Mouse (Mus musculus): ENCODE measurements around the gene Gm10424. TPM values are rescaled to one million over a fixed set of nuclear protein-coding genes. Genes with fewer than 3 reads are reported as not detected.

The Gm10424 gene
- polyA plus RNA-seq (2017; shearing (Covaris generic)): not detected

DNA sequence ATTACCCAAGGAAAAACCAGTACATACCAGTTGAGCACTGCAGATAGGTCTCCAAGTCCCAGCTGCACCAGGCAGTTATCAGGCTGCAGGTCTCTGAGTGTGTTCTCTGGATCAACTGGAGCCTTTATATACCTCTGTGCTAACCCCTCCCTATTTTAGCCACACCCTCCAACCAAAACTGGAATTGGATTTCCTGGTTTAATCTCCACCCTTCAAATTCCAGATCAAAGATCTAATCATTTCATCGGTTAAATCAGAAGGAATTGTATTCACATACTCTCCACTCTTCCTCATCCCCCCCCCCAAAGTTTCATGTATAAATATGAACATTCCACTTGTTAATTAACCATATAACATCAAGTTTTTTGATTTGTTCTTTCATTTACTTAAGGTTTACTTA is at the start of gene Gm10424:
TSS of gene Gm10424 (minus strand) at position 101 of the 400 bp plus-strand sequence.

DNA sequence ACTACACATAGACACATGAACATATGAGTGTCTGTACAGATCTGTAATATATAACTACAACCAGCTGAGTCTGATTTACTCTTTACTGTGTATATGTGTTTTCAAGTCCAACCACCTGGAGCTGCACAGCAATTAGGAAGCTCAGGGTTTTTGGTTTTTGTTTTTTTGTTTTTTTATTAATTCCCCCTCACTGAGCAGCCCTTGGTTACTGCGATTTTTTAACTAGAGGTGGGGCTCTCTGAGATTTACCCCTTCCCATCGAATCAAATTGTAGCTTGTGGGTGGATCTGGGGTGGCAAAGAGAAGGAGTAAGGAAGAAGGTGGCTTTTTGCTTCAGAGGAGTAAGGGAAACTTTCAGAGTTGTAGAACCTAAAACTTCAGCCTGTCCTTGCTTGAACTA is 33.0 kb upstream of the Gm10424 start, which contains the start of gene Gm3259:
TSS of gene Gm3259 (plus strand) at position 301 of the 400 bp plus-strand sequence.

Other genes with a start within 250 kb of the Gm10424 start
- not detected for gene Gm7942, start 165.8 kb downstream of the Gm10424 start, polyA plus RNA-seq (2017; shearing (Covaris generic))
- gene Gm16513, start 90.1 kb downstream of the Gm10424 start, polyA plus RNA-seq (2017; shearing (Covaris generic)): 2.2 TPM
- not detected for gene Gm3259, start 33.1 kb upstream of the Gm10424 start, polyA plus RNA-seq (2017; shearing (Covaris generic))
- not detected for gene D5Ertd577e, start 184.0 kb upstream of the Gm10424 start, polyA plus RNA-seq (2017; shearing (Covaris generic))
- not detected for gene Gm3286, start 238.0 kb upstream of the Gm10424 start, polyA plus RNA-seq (2017; shearing (Covaris generic))

Measured in effector memory CD4-positive, alpha-beta T cell, adult 7 months (primary cell).